Mouse (Mus musculus) C2C12 (cell line): ENCODE measurements around the gene Surf6.

Experiments
- CEBPB ChIP-seq: IDR thresholded peaks from one replicate; pipeline ENCODE4 v1.6.1; 2011; ENCODE audit warnings: low read depth, mild to moderate bottlenecking, control low read depth, moderate library complexity
- CTCF ChIP-seq: IDR thresholded peaks from one replicate; pipeline ENCODE4 v1.5.1; 2011; ENCODE audit not compliant: control insufficient read depth, insufficient read depth, insufficient read length
- MAX ChIP-seq: IDR thresholded peaks from one replicate; pipeline ENCODE4 v1.6.1; 2011; ENCODE audit warnings: mild to moderate bottlenecking, control low read depth
- MYOD1 ChIP-seq: IDR thresholded peaks from one replicate; pipeline ENCODE4 v1.6.1; 2011; ENCODE audit warnings: low read depth; ENCODE audit not compliant: control insufficient read depth, insufficient read length

DNA sequence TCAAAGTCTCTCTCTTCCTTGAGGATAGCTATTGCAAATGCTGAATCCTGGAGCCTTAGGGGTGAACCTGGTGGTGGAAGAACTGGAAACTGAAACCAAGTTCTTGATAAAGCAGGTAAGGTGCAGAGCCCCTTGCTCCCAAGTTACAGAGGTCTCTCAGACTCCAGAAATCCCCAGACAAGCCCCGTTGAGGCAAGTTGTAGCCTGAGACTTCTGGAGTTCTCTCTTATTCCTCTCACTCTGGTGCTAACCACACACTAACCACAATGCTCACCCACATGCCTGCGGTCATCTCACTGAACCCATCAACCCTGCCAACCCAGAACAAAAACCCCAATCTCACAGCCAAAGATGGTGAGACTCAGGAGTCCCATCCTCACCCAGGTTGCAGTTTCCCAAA, 32.6 kb upstream of the Surf6 start:
- TF ChIP-seq CTCF (no peak), MAX (no peak), MYOD1 (no peak), CEBPB (no peak)
